Mouse (Mus musculus) limb, embryonic 10.5 days (tissue): ENCODE data around the gene Smim26. TPM values are rescaled to one million over a fixed set of nuclear protein-coding genes. Genes with fewer than 3 reads are reported as not detected.

Experiments used
- DNase-seq: peaks from one replicate; pipeline ENCODE4 v3.0.0-alpha.2; 2017; ENCODE audit warnings: low spot score
- H3K27ac ChIP-seq: fragments of 300-500 bp; sonication (generic); 2 replicates; pipeline ENCODE4 v1.5.1; 2016; ENCODE audit warnings: mild to moderate bottlenecking
- H3K27me3 ChIP-seq: fragments of 300-500 bp; sonication (generic); 2 replicates; pipeline ENCODE4 v1.6.1; 2016; ENCODE audit warnings: low read depth, mild to moderate bottlenecking; ENCODE audit not compliant: poor library complexity, severe bottlenecking
- H3K36me3 ChIP-seq: fragments of 300-500 bp; sonication (generic); 2 replicates; pipeline ENCODE4 v1.6.1; 2016; ENCODE audit warnings: mild to moderate bottlenecking, moderate library complexity
- H3K4me1 ChIP-seq: fragments of 300-500 bp; sonication (generic); 2 replicates; pipeline ENCODE4 v1.6.1; 2016
- H3K4me3 ChIP-seq: fragments of 300-500 bp; sonication (generic); 2 replicates; pipeline ENCODE4 v1.5.1; 2016; ENCODE audit warnings: mild to moderate bottlenecking, moderate library complexity
- H3K9me3 ChIP-seq: fragments of 300-500 bp; sonication (generic); replicated peaks from 2 replicates; pipeline ENCODE4 v1.6.1; 2016; ENCODE audit warnings: mild to moderate bottlenecking
- WGBS: fragments of 180-500 bp; shearing (Covaris S2); methylation state at CpG from one replicate; pipeline ENCODE4 v1.1.7; 2016; 5-methylcytosine and 5-hydroxymethylcytosine counted together
- microRNA-seq: library from miRNA; unstranded; fragments of <30 nt; microRNA quantifications from one replicate; pipeline ENCODE4, GENCODE M21; 2017
- polyA plus RNA-seq: library from polyadenylated mRNA; unstranded; fragments of >200 nt; fragmentation: Nextera tagmentation; extraction: Ambion mirVana; gene quantifications from 2 replicates; pipeline ENCODE4 v1.2.1, GENCODE M21; 2016

The Smim26 gene
- polyA plus RNA-seq, 1 experiment from 2014 or later: 24.0 TPM

DNA sequence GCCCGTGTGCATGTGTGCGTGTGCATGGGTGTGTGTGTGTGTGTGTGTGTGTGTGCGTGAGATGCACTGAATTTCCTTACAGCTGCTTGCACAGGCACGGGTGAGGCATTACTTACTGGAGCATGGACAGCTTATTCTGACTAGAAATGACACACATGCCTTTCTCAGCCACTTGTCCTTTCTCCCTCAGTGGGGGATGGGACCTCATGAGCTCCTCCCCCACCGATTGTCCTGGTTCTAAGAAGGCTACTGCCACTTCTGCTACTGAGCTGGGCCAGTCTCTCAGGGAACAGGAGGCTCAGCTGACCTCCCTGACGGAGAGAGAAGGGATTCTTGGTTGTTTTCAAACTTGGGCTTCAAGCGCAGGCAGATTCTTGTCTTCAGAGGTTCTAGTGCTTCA lies 46.2 kb downstream of the Smim26 start:
- 85% methylated on average over 7 of the region's 7 CpGs for WGBS
- Histone ChIP-seq H3K4me3 (no peak overlapping the region), H3K4me1 (peaks cover 6% of the 10 kb centered on the region; the same call in 1 of the 2 replicates), H3K36me3 (no peaks in the 10 kb centered on the region), H3K9me3 (no peaks in the 10 kb centered on the region), H3K27me3 (no peaks in the 10 kb centered on the region), H3K27ac (no peak overlapping the region)
- no peak for DNase-seq

DNA sequence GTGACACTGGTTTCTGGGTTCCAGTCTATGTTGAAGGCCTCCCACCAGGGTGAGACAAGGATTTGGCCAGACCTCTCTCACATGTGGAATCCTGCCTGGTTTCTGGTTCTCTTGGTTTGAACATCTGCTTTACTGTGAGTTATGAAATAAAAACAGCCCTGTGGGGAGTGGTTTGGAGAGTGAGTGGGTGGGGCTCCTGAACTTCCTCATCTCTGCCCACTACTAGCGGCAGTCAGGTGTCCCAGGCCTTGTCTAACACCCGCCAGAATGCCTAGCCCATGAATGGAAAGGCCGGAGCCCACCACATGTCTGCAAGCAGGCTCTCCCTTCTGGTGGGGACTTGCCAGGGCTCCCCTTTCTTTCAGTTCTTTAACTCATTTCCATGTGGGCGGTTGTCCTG lies 48.1 kb downstream of the Smim26 start:
- Histone ChIP-seq H3K27ac (no peak overlapping the region), H3K4me3 (no peak overlapping the region), H3K36me3 (no peaks in the 10 kb centered on the region), H3K9me3 (no peaks in the 10 kb centered on the region), H3K27me3 (no peaks in the 10 kb centered on the region), H3K4me1 (peaks cover 6% of the 10 kb centered on the region; the same call in 1 of the 2 replicates)
- DNase-seq: no peak
- 93% methylated on average over 4 of the region's 4 CpGs for WGBS

Small RNAs within 50 kb of the gene (microRNA-seq; reads per million reads assigned to microRNA genes)
- not detected for gene Gm24823

Other genes with a start within 250 kb of the Smim26 start
- gene Kat14, start 225.1 kb upstream of the Smim26 start, polyA plus RNA-seq: 68.7 and 71.3 TPM in 2 replicates
- 2.3 TPM in 1 of 2 replicates, not detected in the other for gene Pet117, start 225.1 kb upstream of the Smim26 start, polyA plus RNA-seq
- 1.0 and 1.4 TPM in 2 replicates for gene Dzank1, start 66.6 kb upstream of the Smim26 start, polyA plus RNA-seq
- 29.7 and 35.8 TPM in 2 replicates for gene Polr3f, start 66.3 kb upstream of the Smim26 start, polyA plus RNA-seq
- gene Rbbp9, start 43.2 kb upstream of the Smim26 start, polyA plus RNA-seq: 66.0 and 67.0 TPM in 2 replicates
- gene Sec23b, start 37.8 kb upstream of the Smim26 start, polyA plus RNA-seq: 105 and 112 TPM in 2 replicates
- 34.7 and 35.4 TPM in 2 replicates for gene Dtd1, start 5.8 kb downstream of the Smim26 start, polyA plus RNA-seq
- gene Scp2d1, start 229.6 kb downstream of the Smim26 start, polyA plus RNA-seq: not detected in 2 replicates